Mouse (Mus musculus): ENCODE data around the gene Ddx25. TPM values are rescaled to one million over a fixed set of nuclear protein-coding genes. Genes with fewer than 3 reads are reported as not detected.

Ddx25 gene
- 16.9 and 17.4 TPM in 2 replicates for polyA plus RNA-seq (2012; rRNA removed)

DNA sequence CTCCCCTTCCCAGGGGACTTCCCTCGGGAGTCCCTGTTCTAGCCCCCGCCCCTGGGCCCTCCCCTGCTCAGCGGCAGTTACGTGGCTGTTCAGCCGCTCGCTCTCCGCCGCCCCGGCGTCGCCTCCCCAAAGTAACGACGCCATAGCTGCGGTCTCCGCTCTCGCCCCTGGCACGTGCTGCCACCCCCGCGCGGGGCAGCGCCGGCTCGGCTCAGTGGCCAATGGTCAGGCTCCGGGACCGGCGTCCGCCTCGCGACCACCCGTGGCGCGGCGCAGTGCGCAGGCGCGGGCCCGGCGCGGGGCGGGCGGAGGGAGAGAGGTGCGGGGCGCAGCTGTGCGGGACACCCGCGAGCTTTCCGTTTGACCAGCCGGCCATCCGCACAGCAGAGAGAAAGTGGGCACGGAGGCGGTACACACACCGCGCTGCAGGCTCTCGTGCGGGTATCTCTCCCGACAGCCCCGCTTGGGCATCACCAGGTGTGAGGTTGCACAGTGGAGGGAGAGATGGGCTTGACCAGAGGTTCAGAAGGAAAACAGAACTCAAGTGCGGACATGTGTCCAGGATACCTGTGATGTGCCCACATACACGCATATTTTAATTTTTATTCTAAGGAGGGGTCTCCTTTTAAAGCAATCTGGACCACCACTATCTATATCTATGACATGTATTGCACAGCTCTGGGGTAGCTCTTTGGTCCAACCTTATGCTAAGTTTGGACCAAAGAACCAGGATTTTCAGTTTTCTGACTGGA is at the start of gene Ddx25, which contains the start of gene Pus3:
TSS of gene Ddx25 (minus strand) at position 272 of the 752 bp plus-strand sequence.
TSS of gene Pus3 (plus strand) at position 339 of the 752 bp plus-strand sequence.

DNA sequence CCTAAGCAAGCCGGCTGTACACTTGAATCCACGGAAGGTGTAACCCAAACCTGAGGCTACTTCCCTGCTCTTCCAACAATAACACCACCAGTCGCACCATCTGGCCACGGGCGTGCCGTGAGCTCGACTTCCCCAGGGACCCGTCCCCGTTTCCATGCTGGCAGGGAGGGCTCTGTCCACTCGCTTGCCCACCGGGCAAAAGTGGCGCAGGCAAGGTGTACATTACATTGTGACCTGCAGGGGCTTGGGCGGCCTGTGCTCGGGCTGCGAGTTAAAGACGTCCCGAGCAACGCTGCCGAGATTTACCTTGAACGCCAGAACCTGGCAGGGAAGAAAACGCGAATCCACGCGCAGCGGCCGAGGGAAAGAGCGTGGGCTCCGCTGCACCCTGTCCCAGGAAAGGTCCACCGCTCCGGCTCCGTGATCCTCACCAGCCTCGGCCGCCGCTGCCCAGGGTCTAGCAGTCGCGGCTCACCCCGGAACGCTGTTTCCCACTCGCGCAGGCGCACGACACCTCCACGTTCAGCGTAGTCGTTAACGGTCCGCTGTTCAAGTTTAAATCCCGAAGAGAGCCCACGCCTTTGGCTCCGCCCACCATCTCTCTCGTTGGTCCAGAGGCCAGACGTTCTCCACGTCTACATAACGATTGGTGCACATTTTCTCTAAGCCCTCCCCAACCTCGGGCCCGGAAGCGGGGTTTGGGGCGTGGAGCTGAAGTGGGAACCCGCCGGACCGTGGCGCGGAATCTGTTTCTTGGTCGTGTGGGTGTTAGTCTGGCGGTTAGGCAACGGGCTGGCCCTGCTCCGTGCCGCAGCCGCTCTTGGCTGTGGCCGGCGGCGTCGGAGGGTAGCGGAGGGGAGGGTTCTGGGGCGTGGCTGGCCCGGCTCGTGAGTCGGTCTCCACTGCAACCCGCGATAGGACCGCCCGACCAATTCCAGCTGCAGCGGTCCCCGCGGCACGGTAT is 11.5 kb upstream of the Ddx25 start, which contains the start of the genes Pate2 and Hyls1:
TSS of gene Pate2 (plus strand) at position 714 of the 964 bp plus-strand sequence.
TSS of gene Hyls1 (minus strand) at position 828 of the 964 bp plus-strand sequence.

DNA sequence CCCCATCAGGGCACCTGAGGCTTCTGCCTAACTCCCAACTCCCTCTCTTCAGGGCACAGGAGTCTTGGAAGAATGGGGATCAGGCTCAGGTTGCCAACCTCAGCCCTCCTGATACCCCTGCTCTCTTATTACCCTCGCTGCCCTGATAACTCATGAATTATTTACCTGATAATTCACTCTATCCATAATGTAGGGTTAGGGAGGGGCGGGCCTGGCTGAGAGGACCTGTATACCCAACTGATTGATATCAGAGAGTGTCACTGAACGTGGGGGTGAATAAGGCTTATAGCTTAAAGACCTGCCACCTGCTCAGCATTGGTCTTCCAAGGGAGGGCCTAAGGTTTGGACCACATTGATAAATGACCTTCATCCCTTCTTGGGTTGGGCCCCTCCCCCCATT is 40.2 kb downstream of the Ddx25 start, which contains the start of gene Gm1113:
TSS of gene Gm1113 (minus strand) at position 101 of the 400 bp plus-strand sequence.

Other genes starting within 250 kb of the Ddx25 start
- gene Cdon, start 137.4 kb downstream of the Ddx25 start, polyA plus RNA-seq (2012; rRNA removed) = 11.3 and 11.8 TPM in 2 replicates
- not detected in 2 replicates for gene Gm1113, start 40.3 kb downstream of the Ddx25 start, polyA plus RNA-seq (2012; rRNA removed)
- gene Pus3, start 67 bp upstream of the Ddx25 start, polyA plus RNA-seq (2012; rRNA removed) = 15.5 and 17.2 TPM in 2 replicates
- gene Pate2, start 11.8 kb upstream of the Ddx25 start, polyA plus RNA-seq (2012; rRNA removed) = 1.4 TPM in 2 replicates
- 12.1 and 12.5 TPM in 2 replicates for gene Hyls1, start 11.9 kb upstream of the Ddx25 start, polyA plus RNA-seq (2012; rRNA removed)
- gene Pate4, start 53.4 kb upstream of the Ddx25 start, polyA plus RNA-seq (2012; rRNA removed) = not detected in 2 replicates
- not detected in 2 replicates for gene Pate3, start 89.7 kb upstream of the Ddx25 start, polyA plus RNA-seq (2012; rRNA removed)
- not detected in 2 replicates for gene Pate1, start 128.9 kb upstream of the Ddx25 start, polyA plus RNA-seq (2012; rRNA removed)
- not detected in 2 replicates for gene Gm17677, start 182.5 kb upstream of the Ddx25 start, polyA plus RNA-seq (2012; rRNA removed)
- not detected in 2 replicates for gene Gm17727, start 219.6 kb upstream of the Ddx25 start, polyA plus RNA-seq (2012; rRNA removed)
- gene Gm27235, start 231.6 kb upstream of the Ddx25 start, polyA plus RNA-seq (2012; rRNA removed) = not detected in 2 replicates
- not detected in 2 replicates for gene D730048I06Rik, start 231.6 kb upstream of the Ddx25 start, polyA plus RNA-seq (2012; rRNA removed)

Data from central nervous system, embryonic 18 days (tissue).